Mouse (Mus musculus) urinary bladder, adult 2 months (tissue): ENCODE data around the gene Crls1. TPM values are rescaled to one million over a fixed set of nuclear protein-coding genes. Genes with fewer than 3 reads are reported as not detected.

Experiments
- DNase-seq: peaks from one replicate; pipeline ENCODE4 v3.0.0; 2022; ENCODE audit warnings: low spot score
- polyA plus RNA-seq: library from polyadenylated mRNA; depleted of rRNA; stranded (reverse); fragments of >200 nt; gene quantifications from 2 replicates; pipeline ENCODE4 v1.2.3, GENCODE M21; 2012; rRNA removed

The Crls1 gene
- 21.6 and 24.2 TPM in 2 replicates for polyA plus RNA-seq

DNA sequence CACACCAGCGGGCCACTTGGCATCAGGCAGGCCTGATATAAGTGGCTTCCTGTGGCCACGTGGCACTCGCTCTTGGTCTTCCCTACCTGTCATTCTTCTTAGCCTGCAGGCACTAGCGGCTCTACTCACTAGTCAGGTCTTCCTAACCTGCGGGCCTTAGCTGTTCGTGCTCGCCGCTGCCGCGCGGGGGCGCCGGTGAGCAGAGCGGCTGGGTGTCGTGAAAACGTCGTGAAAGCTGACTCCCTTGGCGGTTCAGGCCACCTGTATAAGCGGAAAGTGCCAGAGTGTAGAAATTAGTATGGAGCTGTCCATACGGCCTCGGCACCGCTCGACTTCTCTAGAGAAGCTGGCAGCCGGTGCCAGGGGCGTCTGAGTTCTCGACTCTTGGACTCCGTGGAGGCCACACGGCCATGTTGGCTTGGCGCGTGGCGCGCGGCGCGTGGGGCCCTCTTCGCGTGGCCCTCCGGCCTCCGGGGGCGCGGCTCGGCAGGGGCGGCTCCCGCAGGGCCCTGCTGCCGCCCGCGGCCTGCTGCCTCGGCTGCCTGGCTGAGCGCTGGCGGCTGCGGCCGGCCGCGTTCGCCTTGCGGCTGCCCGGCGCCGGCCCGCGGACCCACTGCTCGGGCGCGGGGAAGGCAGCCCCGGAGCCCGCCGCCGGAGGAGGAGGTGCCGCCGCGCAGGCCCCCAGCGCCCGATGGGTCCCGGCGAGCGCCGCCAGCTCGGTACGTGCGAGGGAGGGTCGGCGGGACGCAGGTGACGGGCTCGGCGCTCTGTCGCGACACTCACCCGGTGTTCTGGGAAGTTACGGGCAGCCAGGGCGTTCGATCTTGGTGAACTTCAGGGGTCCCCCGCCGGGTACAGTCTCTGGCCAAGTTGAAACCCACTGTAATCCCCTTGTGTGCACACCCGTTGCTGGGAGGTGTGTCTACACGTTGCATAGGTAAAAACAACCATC lies at the start of gene Crls1:
Gene Crls1 (plus strand): TSS at position 260 of the 952 bp plus-strand sequence.
- peak; percentile 99 for DNase-seq

DNA sequence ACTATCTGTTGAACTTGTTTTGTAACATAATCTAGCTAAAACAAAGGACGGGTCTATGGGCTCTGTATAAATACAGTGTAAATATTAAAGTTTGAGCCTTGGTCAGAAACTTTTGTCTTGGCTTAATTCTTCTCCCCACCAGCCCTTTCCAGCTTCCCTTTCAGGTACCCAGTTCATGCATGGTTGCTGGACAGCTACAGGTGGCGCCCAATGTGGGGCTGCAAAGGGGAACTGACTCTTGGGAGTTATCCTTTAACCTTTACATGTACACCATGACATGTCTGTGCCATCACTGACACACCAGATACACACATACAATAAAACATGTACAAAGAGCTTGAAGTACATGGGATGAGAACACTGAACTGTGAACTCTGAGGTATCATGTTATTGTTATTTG lies 43.5 kb upstream of the Crls1 start:
- no peak for DNase-seq

- peak; percentile 66 for DNase-seq
Observed at GRCm38 (mm10) chr2:132815608-132816314, 30.7 kb upstream of the Crls1 start, which contains the start of the genes Trmt6 and Mcm8. TSS of gene Trmt6 (minus strand) at chr2:132816055. TSS of gene Mcm8 (plus strand) at chr2:132816141.

DNA sequence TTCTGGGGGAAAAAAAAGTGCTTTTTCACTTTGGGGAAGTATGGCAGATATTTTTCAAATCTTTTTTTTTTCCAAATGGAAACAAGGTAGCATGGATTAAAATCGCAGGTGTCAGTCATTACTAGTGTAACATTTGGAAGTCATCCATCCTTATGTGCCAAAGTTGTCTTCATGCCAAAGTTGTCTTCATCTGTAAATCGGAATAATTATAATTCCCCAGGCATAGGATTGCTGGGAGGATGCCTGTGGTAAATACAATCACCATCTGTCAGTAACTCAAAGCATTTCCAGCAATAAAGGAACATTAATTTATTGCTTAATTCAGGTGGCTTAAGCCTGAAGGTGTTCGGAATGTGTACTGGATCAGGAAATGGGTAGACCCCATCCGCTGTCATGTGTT lies 5.4 kb upstream of the Crls1 start:
- no peak for DNase-seq

DNA sequence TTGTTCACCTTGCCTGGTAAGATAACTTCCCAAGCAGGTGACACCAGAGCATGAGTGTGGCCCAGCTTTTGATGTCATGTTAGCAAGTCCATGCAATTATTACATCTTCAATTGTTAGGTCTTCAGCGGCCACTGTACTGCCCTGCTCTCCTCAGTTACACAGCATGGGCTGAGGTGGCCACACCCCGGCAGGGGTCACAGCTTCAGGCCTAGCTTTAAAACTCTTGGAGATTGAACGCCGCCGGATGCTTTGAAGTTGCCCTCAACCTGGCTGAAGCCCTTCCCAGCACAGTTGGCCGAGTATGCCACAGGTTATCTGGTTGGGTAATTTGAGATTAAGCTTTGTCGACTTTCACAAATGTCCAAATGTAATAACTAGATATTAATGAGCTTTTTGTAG lies 1.1 kb downstream of the Crls1 start:
- DNase-seq: no peak

- no peak for DNase-seq
Observed at GRCm38 (mm10) chr2:132848361-132848760, 1.9 kb downstream of the Crls1 start.

- DNase-seq: no peak
Observed at GRCm38 (mm10) chr2:132849141-132849540, 2.7 kb downstream of the Crls1 start.

DNA sequence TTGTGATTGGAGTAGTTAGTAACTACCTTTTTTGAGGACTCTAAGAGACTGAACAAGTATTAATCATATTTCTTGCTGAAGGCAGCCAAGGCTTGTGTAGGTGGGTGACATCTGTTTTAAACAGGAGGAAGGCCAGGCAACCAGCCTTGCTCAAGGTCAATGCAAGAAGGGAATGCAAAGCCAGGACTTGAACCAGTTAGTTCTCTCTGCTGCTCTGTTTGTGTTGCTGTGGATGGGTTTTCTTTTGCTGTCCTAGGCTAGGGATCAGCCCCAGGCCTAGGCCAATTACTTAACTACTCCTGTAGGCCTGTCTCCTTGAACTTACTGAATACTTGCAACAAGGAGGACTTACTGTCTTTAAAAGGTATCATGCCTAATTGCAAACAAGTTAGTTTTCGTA lies 6.6 kb downstream of the Crls1 start:
- no peak for DNase-seq

- no peak for DNase-seq
Observed at GRCm38 (mm10) chr2:132856333-132856732, 9.9 kb downstream of the Crls1 start.

DNA sequence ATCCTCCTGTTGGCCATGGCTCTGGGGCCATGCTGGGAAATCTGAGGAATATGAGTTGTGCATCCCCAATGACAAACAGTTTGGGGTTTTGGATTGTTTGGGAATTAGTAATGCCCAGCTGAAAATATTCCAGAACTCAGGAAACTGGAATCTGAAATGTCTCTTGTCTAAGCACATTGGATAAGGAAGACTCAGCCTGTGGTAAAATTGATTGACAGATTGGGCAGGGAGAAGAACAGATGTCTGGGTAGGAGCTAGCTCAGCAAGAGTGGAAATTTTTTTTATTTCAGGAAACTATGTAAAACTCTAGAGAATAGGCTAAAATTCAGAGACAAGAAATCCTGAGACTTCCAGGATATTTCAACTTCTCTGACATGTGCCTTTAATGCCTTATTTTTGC lies 14.0 kb downstream of the Crls1 start:
- no peak for DNase-seq

GRCm38 (mm10) chr2:132861456-132861855 lies 15.0 kb downstream of the Crls1 start:
- no peak for DNase-seq

DNA sequence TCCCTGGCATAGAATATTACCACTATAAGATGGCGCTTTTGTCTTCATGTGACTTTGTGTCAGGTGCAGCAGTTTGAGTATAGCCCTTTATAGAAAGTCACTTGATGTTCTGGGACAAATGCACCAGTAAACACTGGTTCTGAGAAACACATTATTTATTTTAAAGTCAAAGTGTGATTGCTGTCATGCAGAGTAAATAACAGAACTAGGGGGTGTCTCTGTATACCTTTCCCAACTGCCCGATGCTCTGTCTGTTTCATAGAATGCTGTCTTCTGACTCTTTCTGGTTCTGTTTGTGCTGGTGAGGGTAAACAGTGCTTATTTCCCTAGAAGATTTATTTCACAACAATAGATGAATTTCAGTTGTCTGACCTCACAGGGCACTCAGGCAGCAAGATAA lies 16.9 kb downstream of the Crls1 start:
- DNase-seq: no peak

DNA sequence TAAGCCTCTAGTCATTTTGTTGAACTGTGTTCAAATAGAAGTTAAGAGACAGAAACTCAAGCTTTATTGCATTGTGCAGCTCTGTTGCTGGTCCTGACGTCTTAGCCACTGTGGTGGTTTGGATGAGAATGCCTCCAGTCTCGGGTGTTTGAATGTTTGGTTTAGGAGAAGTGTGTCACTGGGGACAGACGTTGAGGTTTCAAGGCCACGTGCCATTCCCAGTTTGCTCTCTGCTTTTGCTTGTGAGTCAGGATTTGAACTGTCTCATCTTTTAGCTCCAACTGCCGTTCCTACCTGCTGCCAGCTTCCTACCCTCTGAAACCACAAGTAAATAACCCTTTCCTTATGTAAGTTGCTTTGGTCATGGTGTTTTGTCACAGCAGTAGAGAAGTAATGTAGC lies 21.1 kb downstream of the Crls1 start:
- no peak for DNase-seq

- DNase-seq: no peak
Observed at GRCm38 (mm10) chr2:132869682-132870081, 23.2 kb downstream of the Crls1 start.

GRCm38 (mm10) chr2:132870286-132870685 lies 23.8 kb downstream of the Crls1 start:
- DNase-seq: no peak

DNA sequence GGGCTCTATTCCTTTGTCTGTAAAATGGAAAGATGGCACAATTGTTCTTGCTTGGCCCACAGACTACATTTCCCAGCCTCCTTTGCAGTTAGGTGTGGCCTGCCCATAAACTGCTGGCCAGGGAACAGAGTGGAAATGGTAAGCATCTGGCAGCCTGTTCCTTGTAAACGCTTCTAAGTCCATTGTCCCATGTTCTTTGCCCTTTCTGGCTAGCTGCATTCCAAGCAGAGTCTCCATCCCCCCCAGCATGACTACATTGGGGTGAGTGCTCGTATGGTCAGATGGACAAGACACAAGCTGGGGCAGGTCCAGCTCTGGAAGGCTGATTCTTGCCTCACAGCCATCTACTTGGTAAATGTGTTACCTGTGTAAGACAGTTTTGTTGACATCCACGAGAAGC lies 25.2 kb downstream of the Crls1 start:
- DNase-seq: no peak

DNA sequence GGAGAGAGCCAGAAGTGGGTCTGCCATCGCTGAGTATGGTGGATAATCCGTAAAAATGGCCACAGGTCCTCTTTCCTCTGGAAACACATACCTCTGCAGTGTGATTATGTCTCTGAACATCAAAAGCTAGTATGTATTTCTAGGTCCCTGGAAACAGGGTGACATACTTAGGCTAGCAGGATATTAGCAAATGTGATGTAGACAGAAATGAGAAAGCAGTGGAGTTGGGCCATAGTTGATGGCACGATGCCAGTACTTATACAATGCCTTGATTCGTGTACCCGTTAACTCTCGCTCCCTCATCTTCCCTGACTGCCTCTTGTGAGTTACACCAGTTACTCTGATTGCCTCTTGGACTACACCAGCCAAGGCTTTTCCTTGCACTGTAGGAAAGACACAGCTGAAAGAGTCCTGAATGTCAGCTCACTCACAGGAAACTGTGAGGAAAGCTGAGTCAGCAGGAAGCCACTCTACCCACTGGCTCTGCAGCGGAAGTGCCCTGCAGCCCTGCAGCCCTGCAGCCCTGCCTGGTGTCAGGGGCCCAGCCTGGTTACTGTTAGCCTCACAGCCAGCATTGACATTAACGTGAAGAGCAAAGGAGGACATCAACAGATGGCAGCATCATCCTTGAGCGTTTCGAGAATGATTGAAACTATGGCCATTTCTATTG lies 27.3 kb downstream of the Crls1 start:
- DNase-seq: no peak

GRCm38 (mm10) chr2:132876991-132877390 lies 30.5 kb downstream of the Crls1 start:
- no peak for DNase-seq

DNA sequence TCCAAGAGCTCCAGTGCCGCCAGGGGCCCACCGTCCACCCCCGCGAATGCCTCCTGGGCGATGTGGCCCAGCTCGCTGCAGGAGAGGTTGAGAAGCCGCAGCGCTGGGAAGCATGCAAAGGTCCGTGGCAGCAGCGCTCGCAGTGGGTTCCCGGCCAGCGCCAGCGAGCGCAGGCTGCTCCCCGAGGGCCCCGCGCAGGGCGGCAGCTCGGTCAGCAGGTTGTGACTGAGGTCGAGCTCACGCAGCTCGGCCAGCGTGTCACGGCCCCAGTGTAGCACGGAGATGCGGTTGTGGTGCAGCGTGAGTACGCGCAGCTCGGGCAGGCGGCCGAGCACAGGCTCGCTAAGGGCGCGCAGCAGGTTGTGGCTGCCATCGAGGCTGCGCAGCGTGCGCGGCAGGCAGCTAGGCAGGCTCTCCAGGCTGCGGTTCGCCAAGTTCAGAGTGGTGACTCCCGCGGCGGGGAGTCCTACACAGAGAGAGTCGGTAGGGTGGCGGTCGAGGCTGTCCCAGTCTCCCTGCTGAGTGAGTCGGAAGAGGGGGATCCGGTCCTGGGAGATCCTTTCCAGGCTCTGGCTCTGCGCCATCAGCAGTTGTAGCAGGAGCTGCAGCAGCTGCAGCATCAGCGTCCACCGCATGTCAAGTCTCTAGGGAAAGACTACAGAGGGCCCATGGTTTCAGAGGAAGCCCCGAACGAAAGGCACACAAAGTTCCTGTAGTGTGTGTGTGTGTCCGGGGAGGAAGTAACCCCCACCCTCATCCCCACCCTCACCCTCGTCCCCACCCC lies 33.0 kb downstream of the Crls1 start:
- DNase-seq: no peak

GRCm38 (mm10) chr2:132880844-132881645 lies 34.6 kb downstream of the Crls1 start, which contains the start of gene Lrrn4:
TSS of gene Lrrn4 (minus strand) at chr2:132880891.
- DNase-seq: no peak
